Mouse (Mus musculus): ENCODE measurements around the gene Wdr74. TPM values are rescaled to one million over a fixed set of nuclear protein-coding genes. Genes with fewer than 3 reads are reported as not detected.
A peak's percentile ranks its signal among the peaks of the same experiment; 100 is the strongest.
"Not testable (repeated sequence)": the region's sequence is repeated elsewhere in the genome, so short reads cannot be mapped to it uniquely, and the experiment has no call there.

Wdr74 gene
- polyA plus RNA-seq, 1 experiment: 28.2 TPM

DNA sequence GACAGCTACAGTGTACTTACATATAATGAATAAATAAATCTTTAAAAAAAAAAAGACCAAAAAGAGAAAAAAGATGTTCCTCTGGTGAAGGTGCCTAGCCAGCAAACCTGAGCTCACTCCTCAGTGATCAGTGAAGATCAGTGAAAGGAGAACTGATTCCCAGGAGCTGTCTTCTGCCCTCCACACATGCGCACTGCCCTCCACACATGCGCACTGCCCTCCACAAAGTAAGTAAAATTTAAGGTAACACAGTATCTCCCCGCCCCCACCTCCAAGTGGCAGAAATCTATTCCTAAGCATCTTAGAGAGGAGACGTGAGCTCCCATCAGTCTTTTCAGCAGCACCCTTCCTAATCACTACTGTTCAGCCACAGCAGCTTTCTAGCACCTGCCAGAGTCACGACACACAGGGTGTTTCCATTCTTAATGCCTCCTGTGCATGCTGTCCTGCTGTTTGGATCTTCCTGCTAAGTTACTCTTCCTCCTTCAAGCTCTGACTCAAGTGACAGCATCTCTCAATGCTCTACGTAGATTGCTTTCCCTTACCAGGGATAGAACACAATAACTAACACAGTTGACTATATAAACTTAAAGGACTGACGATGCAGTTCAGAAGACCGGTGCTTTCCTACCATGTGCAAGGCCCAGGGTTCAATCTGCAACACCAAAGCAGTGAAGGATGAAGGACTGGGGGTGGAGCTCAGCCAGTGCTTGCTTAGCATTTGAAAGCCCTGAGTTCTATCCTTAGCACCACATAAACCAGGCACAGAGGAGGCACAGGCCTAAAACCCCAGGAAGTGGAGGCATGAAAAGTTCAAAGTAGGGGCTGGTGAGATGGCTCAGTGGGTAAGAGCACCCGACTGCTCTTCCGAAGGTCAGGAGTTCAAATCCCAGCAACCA, 19.5 kb upstream of the Wdr74 start:
- TF ChIP-seq CTCF (conservative IDR thresholded peaks at IDR 0.05; ENCODE audit: insufficient read depth, insufficient read length, low read depth, low read length) (no peak), POLR2A (IDR thresholded peaks at IDR 0.05; ENCODE audit: low read depth, low read length) (no peak)
- Histone ChIP-seq H3K27me3 (replicated peaks; ENCODE audit: control insufficient read depth, insufficient read depth, low read length) (no peaks in the 10 kb centered on the region), H3K27ac (ENCODE audit: insufficient read depth, low read depth, low read length) (no peak overlapping the region), H3K4me3 (ENCODE audit: insufficient read depth, low read depth, low read length) (no peak overlapping the region), H3K36me3 (ENCODE audit: control insufficient read depth, insufficient read depth, low read length) (no peaks in the 10 kb centered on the region), H3K4me1 (ENCODE audit: control insufficient read depth, insufficient read depth, low read length) (peaks cover 9% of the 10 kb centered on the region; the same call in 1 of the 2 replicates)
- WGBS: 86% methylated on average over 10 of the region's 10 CpGs
- no peak for DNase-seq

DNA sequence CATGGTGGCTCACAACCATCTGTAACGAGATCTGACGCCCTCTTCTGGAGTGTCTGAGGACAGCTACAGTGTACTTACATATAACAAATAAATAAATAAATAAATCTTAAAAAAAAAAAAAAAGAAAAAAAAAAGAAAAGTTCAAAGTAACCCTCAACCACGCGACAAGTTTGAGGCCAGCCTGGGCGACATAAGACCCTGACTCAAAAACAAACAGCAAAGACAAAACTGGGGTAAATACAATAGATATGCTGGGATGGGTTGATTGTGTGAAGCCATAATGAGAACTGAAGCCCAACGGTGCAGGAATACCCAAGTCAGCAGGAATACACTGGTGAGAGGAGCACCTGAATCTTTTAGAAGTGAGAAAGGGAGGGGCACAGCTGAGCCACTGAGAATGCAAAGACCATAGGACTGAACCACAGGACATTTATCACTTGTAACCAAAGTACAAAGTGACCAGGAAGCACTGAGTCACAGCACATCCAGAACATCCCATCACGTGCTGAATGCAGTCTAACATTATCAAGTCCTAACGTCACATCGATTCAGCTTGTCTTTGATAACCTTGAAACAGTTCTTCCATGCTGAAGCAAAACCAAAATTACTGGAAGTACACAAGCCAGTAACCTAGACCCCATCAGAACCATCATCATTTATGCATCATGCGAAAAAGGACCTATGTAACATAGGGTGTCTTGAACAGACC, 18.7 kb upstream of the Wdr74 start:
- peaks cover 4% of the 10 kb centered on the region; the same call in 1 of the 2 replicates for H3K4me1 ChIP-seq (ENCODE audit: control insufficient read depth, insufficient read depth, low read length)
- 84% methylated on average over 9 of the region's 10 CpGs for WGBS
- no peak for DNase-seq
- no peaks in the 10 kb centered on the region for H3K27me3 ChIP-seq (replicated peaks; ENCODE audit: control insufficient read depth, insufficient read depth, low read length)
- no peak overlapping the region for H3K4me3 ChIP-seq (ENCODE audit: insufficient read depth, low read depth, low read length)
- TF ChIP-seq CTCF (conservative IDR thresholded peaks at IDR 0.05; ENCODE audit: insufficient read depth, insufficient read length, low read depth, low read length) (no peak), POLR2A (IDR thresholded peaks at IDR 0.05; ENCODE audit: low read depth, low read length) (no peak)
- H3K27ac ChIP-seq (ENCODE audit: insufficient read depth, low read depth, low read length): no peak overlapping the region
- no peaks in the 10 kb centered on the region for H3K36me3 ChIP-seq (ENCODE audit: control insufficient read depth, insufficient read depth, low read length)

DNA sequence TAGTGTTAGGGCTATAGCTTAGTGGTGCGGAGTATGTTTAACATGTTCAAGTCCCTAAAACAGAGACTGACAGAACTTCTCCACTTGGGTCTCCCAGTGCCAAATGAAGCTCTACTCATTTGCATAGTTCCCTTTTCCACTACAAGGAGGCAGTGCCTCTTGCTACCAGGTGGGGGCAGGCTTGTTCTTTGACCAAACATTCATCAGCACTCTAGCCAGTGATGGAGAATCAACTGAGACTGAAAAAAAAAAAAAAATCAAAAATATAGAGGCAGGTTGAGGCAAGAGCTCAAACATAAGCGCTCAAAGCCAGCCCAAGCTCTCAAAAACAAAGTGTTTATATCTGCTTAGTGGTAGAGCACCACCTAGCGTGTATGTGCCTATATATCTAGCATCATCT, 17.3 kb upstream of the Wdr74 start:
- TF ChIP-seq CTCF (conservative IDR thresholded peaks at IDR 0.05; ENCODE audit: insufficient read depth, insufficient read length, low read depth, low read length): peak; percentile 85
- TF ChIP-seq POLR2A (IDR thresholded peaks at IDR 0.05; ENCODE audit: low read depth, low read length): no peak
- WGBS: 68% methylated on average over 3 of the region's 3 CpGs
- H3K27me3 ChIP-seq (replicated peaks; ENCODE audit: control insufficient read depth, insufficient read depth, low read length): no peaks in the 10 kb centered on the region
- peak; percentile 76 for DNase-seq
- no peaks in the 10 kb centered on the region; the same call in 1 of the 2 replicates for H3K4me1 ChIP-seq (ENCODE audit: control insufficient read depth, insufficient read depth, low read length)
- no peak overlapping the region for H3K4me3 ChIP-seq (ENCODE audit: insufficient read depth, low read depth, low read length)
- no peaks in the 10 kb centered on the region for H3K36me3 ChIP-seq (ENCODE audit: control insufficient read depth, insufficient read depth, low read length)
- H3K27ac ChIP-seq (ENCODE audit: insufficient read depth, low read depth, low read length): no peak overlapping the region

DNA sequence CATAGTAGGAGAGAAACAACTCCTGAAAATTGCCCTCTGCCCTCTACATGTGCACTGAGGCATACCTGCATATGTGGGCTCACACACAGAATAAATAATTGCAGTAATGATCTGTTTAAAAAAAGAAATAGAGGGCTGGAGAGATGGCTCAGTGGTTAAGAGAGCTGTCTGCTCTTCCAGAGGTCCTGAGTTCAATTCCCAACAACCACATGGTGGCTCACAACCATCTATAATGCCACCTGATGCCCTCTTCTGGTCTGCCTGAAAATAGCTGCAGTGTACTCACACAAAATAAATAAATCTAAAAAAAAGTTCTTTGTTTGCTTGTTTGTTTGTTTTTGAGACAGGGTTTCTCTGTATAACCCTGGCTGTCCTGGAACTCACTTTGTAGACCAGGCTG, 16.6 kb upstream of the Wdr74 start:
- H3K36me3 ChIP-seq (ENCODE audit: control insufficient read depth, insufficient read depth, low read length); H3K4me1 ChIP-seq (ENCODE audit: control insufficient read depth, insufficient read depth, low read length); H3K27ac ChIP-seq (ENCODE audit: insufficient read depth, low read depth, low read length); DNase-seq; H3K4me3 ChIP-seq (ENCODE audit: insufficient read depth, low read depth, low read length); H3K27me3 ChIP-seq (replicated peaks; ENCODE audit: control insufficient read depth, insufficient read depth, low read length): not testable (repeated sequence)

DNA sequence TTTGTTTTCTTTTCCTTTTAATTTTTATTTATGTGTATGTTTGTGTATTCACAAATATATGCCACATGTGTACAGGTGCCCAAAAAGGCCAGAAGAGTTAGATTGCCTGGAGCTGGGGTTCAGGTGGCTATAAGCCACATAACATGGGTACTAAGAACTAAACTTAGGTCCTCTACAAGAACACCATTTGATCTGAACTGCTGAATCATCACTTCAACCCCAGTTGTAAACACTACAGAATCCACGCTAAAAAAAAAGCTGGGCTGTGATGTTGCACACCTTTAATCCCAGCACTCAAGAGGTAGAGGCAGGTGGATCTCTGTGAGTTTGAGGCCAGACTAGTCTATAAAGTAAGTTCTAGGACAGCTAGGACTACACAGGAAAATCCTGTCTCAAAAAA, 14.2 kb upstream of the Wdr74 start:
- H3K4me3 ChIP-seq (ENCODE audit: insufficient read depth, low read depth, low read length): no peak overlapping the region
- H3K27me3 ChIP-seq (replicated peaks; ENCODE audit: control insufficient read depth, insufficient read depth, low read length): no peaks in the 10 kb centered on the region
- H3K4me1 ChIP-seq (ENCODE audit: control insufficient read depth, insufficient read depth, low read length): peaks cover 4% of the 10 kb centered on the region; the same call in 1 of the 2 replicates
- WGBS: 66% methylated on average over 1 of the region's 1 CpGs
- no peak for DNase-seq
- peaks cover 15% of the 10 kb centered on the region for H3K36me3 ChIP-seq (ENCODE audit: control insufficient read depth, insufficient read depth, low read length)
- TF ChIP-seq CTCF (conservative IDR thresholded peaks at IDR 0.05; ENCODE audit: insufficient read depth, insufficient read length, low read depth, low read length): no peak
- no peak for TF ChIP-seq POLR2A (IDR thresholded peaks at IDR 0.05; ENCODE audit: low read depth, low read length)
- no peak overlapping the region for H3K27ac ChIP-seq (ENCODE audit: insufficient read depth, low read depth, low read length)

DNA sequence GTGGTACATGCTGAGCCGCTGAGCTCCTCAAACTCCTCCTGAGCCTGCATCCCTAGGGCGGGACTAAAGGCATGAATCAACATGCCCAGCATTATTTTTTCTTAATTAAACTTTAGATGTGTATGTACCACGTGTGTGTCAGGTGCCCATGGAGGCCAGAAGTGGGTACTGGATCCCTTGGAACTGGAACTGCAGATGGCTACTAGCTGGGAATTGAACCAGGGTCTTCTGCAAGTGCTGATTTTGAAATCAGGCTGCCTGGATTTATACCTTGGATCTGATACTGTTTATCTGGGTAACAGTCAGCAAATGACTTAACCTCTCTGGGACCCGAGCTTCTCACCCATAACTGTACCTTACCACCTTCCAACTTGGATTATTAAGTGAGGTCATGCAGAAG, 13.6 kb upstream of the Wdr74 start:
- H3K27me3 ChIP-seq (replicated peaks; ENCODE audit: control insufficient read depth, insufficient read depth, low read length): no peaks in the 10 kb centered on the region
- H3K36me3 ChIP-seq (ENCODE audit: control insufficient read depth, insufficient read depth, low read length): peaks cover 19% of the 10 kb centered on the region
- TF ChIP-seq CTCF (conservative IDR thresholded peaks at IDR 0.05; ENCODE audit: insufficient read depth, insufficient read length, low read depth, low read length) (no peak), POLR2A (IDR thresholded peaks at IDR 0.05; ENCODE audit: low read depth, low read length) (no peak)
- DNase-seq: no peak
- H3K27ac ChIP-seq (ENCODE audit: insufficient read depth, low read depth, low read length): no peak overlapping the region
- 47% methylated on average over 4 of the region's 4 CpGs for WGBS
- H3K4me3 ChIP-seq (ENCODE audit: insufficient read depth, low read depth, low read length): no peak overlapping the region
- H3K4me1 ChIP-seq (ENCODE audit: control insufficient read depth, insufficient read depth, low read length): peaks cover 4% of the 10 kb centered on the region; the same call in 1 of the 2 replicates

DNA sequence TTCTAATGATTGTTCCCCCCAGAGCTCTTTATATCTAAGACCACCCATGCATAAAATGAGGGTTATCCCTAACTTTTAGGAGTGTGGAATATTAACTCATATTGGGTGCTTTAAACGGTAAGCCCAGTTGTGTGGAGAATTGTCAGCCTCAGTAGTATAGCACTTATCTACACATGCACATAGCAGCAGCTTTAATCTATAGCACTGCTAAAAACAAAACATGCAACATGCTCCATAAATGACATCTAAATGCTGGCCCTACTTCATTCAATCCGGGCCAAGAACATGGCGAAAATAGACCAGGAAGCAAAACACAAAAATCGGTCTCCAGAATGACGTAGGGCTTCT, 13.1 kb upstream of the Wdr74 start:
- H3K27ac ChIP-seq (ENCODE audit: insufficient read depth, low read depth, low read length): peak overlapping the region; percentile 96
- H3K4me1 ChIP-seq (ENCODE audit: control insufficient read depth, insufficient read depth, low read length): peaks cover 4% of the 10 kb centered on the region; the same call in 1 of the 2 replicates
- H3K27me3 ChIP-seq (replicated peaks; ENCODE audit: control insufficient read depth, insufficient read depth, low read length): no peaks in the 10 kb centered on the region
- TF ChIP-seq POLR2A (IDR thresholded peaks at IDR 0.05; ENCODE audit: low read depth, low read length) (no peak), CTCF (conservative IDR thresholded peaks at IDR 0.05; ENCODE audit: insufficient read depth, insufficient read length, low read depth, low read length) (no peak)
- peak overlapping the region; percentile 88 for H3K4me3 ChIP-seq (ENCODE audit: insufficient read depth, low read depth, low read length)
- WGBS: under 1% methylated on average over 5 of the region's 5 CpGs
- DNase-seq: no peak
- peaks cover 19% of the 10 kb centered on the region for H3K36me3 ChIP-seq (ENCODE audit: control insufficient read depth, insufficient read depth, low read length)
